Mouse (Mus musculus) heart, embryonic 15.5 days (tissue): ENCODE data around the gene Krt76. TPM values are rescaled to one million over a fixed set of nuclear protein-coding genes. Genes with fewer than 3 reads are reported as not detected.

Source experiments
- ATAC-seq: fragments of 200-750 bp; cut with Nextera tagmentation; replicated peaks from 2 replicates; pipeline ENCODE4 v1.8.0; 2017; ENCODE audit warnings: low read depth, moderate TSS enrichment; ENCODE audit not compliant: insufficient number of reproducible peaks, insufficient read depth, low FRiP score
- H3K27ac ChIP-seq: fragments of 300-500 bp; sonication (generic); 2 replicates; pipeline ENCODE4 v1.5.1; 2015; ENCODE audit warnings: mild to moderate bottlenecking, inconsistent platforms
- H3K27me3 ChIP-seq: fragments of 300-500 bp; sonication (generic); 2 replicates; pipeline ENCODE4 v1.6.1; 2015; ENCODE audit warnings: inconsistent platforms
- H3K36me3 ChIP-seq: fragments of 300-500 bp; sonication (generic); 2 replicates; pipeline ENCODE4 v1.6.1; 2015; ENCODE audit warnings: mild to moderate bottlenecking, inconsistent platforms
- H3K4me1 ChIP-seq: fragments of 300-500 bp; sonication (generic); replicated peaks from 2 replicates; pipeline ENCODE4 v1.6.1; 2015; ENCODE audit warnings: inconsistent platforms
- H3K4me2 ChIP-seq: fragments of 300-500 bp; sonication (generic); 2 replicates; pipeline ENCODE4 v1.6.1; 2015; ENCODE audit warnings: inconsistent platforms, mild to moderate bottlenecking, moderate library complexity
- H3K4me3 ChIP-seq: fragments of 300-500 bp; sonication (generic); 2 replicates; pipeline ENCODE4 v1.5.1; 2015; ENCODE audit warnings: mild to moderate bottlenecking, inconsistent platforms
- H3K9ac ChIP-seq: fragments of 300-500 bp; sonication (generic); 2 replicates; pipeline ENCODE4 v1.6.1; 2015; ENCODE audit warnings: mild to moderate bottlenecking, inconsistent platforms
- H3K9me3 ChIP-seq: fragments of 300-500 bp; sonication (generic); replicated peaks from 2 replicates; pipeline ENCODE4 v1.6.1; 2016; ENCODE audit warnings: inconsistent platforms
- WGBS: fragments of 180-500 bp; shearing (Covaris S2); methylation state at CpG from one replicate; pipeline ENCODE4 v1.1.7; 2015; ENCODE audit warnings: mixed read lengths; 5-methylcytosine and 5-hydroxymethylcytosine counted together
- polyA plus RNA-seq: library from polyadenylated mRNA; unstranded; fragments of >200 nt; fragmentation: Nextera tagmentation; extraction: Ambion mirVana; gene quantifications from 2 replicates; pipeline ENCODE4 v1.2.1, GENCODE M21; 2015

Gene Krt76
- polyA plus RNA-seq, 1 experiment from 2014 or later: not detected

- Histone ChIP-seq H3K4me3 (peak overlapping the region; percentile 44), H3K4me2 (peak overlapping the region; percentile 74), H3K4me1 (peaks cover 11% of the 10 kb centered on the region; the same call in 1 of the 2 replicates), H3K36me3 (no peaks in the 10 kb centered on the region), H3K9ac (peak overlapping the region; percentile 35), H3K27me3 (peaks cover 72% of the 10 kb centered on the region), H3K9me3 (no peaks in the 10 kb centered on the region), H3K27ac (no peak overlapping the region)
- ATAC-seq: no peak
- 0% methylated on average over 15 of the region's 33 CpGs for WGBS
Measured at GRCm38 (mm10) chr15:101859735-101860170, 33.0 kb downstream of the Krt76 start.

- no peak overlapping the region for H3K4me3 ChIP-seq
- no peak overlapping the region for H3K27ac ChIP-seq
- H3K36me3 ChIP-seq: no peaks in the 10 kb centered on the region
Measured at GRCm38 (mm10) chr15:101858673-101859425, 33.9 kb downstream of the Krt76 start.

DNA sequence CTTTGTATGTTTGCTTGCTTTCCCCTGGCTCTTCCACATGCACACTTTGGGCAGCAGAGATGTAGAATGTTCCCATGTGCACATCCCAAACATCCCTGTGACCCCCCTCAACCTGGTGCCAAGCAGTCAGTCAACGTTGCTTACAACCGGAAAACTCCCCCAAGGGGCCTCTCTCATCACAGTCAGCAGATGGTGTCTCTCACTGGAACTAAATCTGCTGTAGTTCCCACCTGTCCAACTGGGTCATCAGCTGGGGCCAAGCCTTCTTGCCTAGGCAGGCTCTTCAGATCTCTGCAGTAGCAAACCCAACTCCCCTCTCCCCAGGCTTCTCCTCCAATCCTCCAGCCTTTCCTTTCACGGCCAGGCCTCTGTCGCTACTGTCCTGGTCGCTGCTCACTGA is 36.0 kb downstream of the Krt76 start:
- WGBS: 37% methylated on average over 5 of the region's 5 CpGs
- Histone ChIP-seq H3K27me3 (peaks cover 81% of the 10 kb centered on the region), H3K4me3 (no peak overlapping the region)

More at GRCm38 (mm10) chr15:101858673-101859425, 33.9 kb downstream of the Krt76 start:
- H3K9me3 ChIP-seq: no peaks in the 10 kb centered on the region
- peaks cover 11% of the 10 kb centered on the region; the same call in 1 of the 2 replicates for H3K4me1 ChIP-seq
- no peak for ATAC-seq
- no peak overlapping the region for H3K9ac ChIP-seq
- peaks cover 79% of the 10 kb centered on the region for H3K27me3 ChIP-seq
- 7% methylated on average over 11 of the region's 11 CpGs for WGBS
- H3K4me2 ChIP-seq: peak overlapping the region; percentile 74

GRCm38 (mm10) chr15:101855732-101856131 is 37.0 kb downstream of the Krt76 start:
- no peaks in the 10 kb centered on the region for H3K9me3 ChIP-seq
- no peak overlapping the region for H3K4me2 ChIP-seq
- H3K27ac ChIP-seq: no peak overlapping the region
- H3K4me1 ChIP-seq: peaks cover 11% of the 10 kb centered on the region; the same call in 1 of the 2 replicates
- ATAC-seq: no peak
- no peak overlapping the region for H3K9ac ChIP-seq
- WGBS: 54% methylated on average over 3 of the region's 3 CpGs
- H3K36me3 ChIP-seq: no peaks in the 10 kb centered on the region
- peaks cover 81% of the 10 kb centered on the region for H3K27me3 ChIP-seq
- H3K4me3 ChIP-seq: no peak overlapping the region

More for the DNA sequence above, 36.0 kb downstream of the Krt76 start:
- ATAC-seq: no peak
- no peaks in the 10 kb centered on the region for H3K36me3 ChIP-seq
- peaks cover 11% of the 10 kb centered on the region; the same call in 1 of the 2 replicates for H3K4me1 ChIP-seq
- no peak overlapping the region for H3K9ac ChIP-seq
- no peak overlapping the region for H3K27ac ChIP-seq
- H3K4me2 ChIP-seq: no peak overlapping the region
- H3K9me3 ChIP-seq: no peaks in the 10 kb centered on the region

DNA sequence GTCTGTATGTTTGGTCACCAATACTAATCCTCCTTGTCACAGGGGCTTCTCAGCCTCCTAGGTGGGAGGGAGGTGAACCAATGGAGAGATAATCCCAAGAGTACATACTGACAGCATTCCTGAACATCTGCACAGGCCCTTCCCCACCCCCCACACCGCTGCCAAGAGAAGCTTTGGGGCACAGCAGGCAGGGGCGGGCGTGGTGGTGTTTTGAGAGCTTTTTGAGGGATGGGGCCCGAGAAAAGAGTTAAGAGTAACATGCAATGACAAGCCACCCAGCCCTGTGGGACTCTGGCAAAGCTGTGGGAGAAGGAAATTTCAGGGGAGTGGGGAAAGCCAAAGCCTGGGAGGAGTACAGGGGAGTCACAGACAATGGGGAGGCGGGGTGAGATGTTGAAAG is 38.4 kb downstream of the Krt76 start:
- Histone ChIP-seq H3K36me3 (no peaks in the 10 kb centered on the region), H3K9ac (no peak overlapping the region), H3K4me1 (peaks cover 5% of the 10 kb centered on the region; the same call in 1 of the 2 replicates), H3K4me3 (no peak overlapping the region), H3K9me3 (no peaks in the 10 kb centered on the region), H3K27me3 (peaks cover 73% of the 10 kb centered on the region), H3K27ac (no peak overlapping the region), H3K4me2 (no peak overlapping the region)
- no peak for ATAC-seq
- 14% methylated on average over 5 of the region's 5 CpGs for WGBS

DNA sequence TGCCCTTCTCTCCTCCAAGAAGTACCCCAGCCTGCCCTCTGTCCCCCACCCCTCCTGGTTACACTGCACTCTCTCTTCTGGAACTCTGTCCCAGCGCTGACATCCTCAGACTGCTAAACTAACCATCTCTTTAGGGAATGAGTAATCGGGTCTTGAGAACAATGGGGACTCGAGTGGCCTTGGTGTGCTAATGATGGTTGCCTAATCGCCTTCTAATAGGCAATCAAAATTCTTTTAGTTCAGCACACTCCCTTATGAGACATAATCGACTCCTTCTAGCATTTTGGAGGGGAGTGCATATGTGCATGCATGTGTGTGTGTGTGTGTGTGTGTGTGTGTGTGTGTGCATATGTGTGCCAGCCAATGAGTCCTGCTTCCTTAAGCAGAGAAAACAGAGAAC is 40.1 kb downstream of the Krt76 start:
- ATAC-seq: no peak
- Histone ChIP-seq H3K4me3 (no peak overlapping the region), H3K9me3 (no peaks in the 10 kb centered on the region), H3K4me2 (no peak overlapping the region), H3K27me3 (peaks cover 74% of the 10 kb centered on the region), H3K36me3 (no peaks in the 10 kb centered on the region), H3K27ac (no peak overlapping the region), H3K4me1 (no peaks in the 10 kb centered on the region), H3K9ac (no peak overlapping the region)
- 40% methylated on average over 5 of the region's 5 CpGs for WGBS

GRCm38 (mm10) chr15:101850694-101851093 is 42.0 kb downstream of the Krt76 start, which contains the start of gene Krt1:
Gene Krt1 (minus strand): TSS chr15:101850794.
- peaks cover 6% of the 10 kb centered on the region for H3K4me1 ChIP-seq
- H3K4me2 ChIP-seq: no peak within 1 kb of the TSS
- H3K36me3 ChIP-seq: no peaks in the 10 kb centered on the region
- no peak within 1 kb of the TSS for H3K27ac ChIP-seq
- H3K4me3 ChIP-seq: no peak within 1 kb of the TSS
- H3K27me3 ChIP-seq: peaks cover 73% of the 10 kb centered on the region
- ATAC-seq: no peak
- no peaks in the 10 kb centered on the region for H3K9me3 ChIP-seq
- H3K9ac ChIP-seq: no peak within 1 kb of the TSS
- 70% methylated on average over 6 of the region's 6 CpGs for WGBS

DNA sequence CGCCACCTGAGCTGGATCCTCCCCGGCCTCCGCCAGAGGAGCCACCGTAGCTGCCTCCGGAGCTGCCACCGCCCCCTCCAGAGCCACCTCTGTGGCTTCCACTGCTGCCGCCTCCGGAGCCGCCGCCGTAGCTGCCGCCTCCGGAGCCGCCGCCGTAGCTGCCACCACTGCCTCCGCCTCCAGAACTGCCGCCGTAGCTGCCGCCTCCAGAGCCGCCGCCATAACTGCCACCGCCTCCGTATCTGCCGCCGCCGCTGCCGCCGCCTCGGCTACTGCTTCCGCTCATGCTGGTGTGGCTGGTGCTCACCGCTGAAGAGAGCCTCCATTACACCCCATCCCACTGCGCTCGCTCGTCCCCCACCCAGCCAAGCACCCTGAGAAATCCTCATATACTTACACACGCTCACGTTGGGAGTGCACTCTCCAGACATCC is 46.7 kb downstream of the Krt76 start:
- Histone ChIP-seq H3K27me3 (peaks cover 52% of the 10 kb centered on the region), H3K4me1 (peaks cover 10% of the 10 kb centered on the region), H3K4me3 (peak overlapping the region; percentile 57), H3K4me2 (peak overlapping the region; percentile 93), H3K36me3 (no peaks in the 10 kb centered on the region), H3K27ac (no peak overlapping the region), H3K9me3 (no peaks in the 10 kb centered on the region), H3K9ac (peak overlapping the region; percentile 55)
- WGBS: under 1% methylated on average over 37 of the region's 37 CpGs
- ATAC-seq: no peak

GRCm38 (mm10) chr15:101843192-101843591 is 49.5 kb downstream of the Krt76 start:
- ATAC-seq: no peak
- H3K9me3 ChIP-seq: no peaks in the 10 kb centered on the region
- no peaks in the 10 kb centered on the region for H3K36me3 ChIP-seq
- peaks cover 51% of the 10 kb centered on the region for H3K27me3 ChIP-seq
- peaks cover 10% of the 10 kb centered on the region for H3K4me1 ChIP-seq
- H3K4me3 ChIP-seq: no peak overlapping the region
- no peak overlapping the region for H3K4me2 ChIP-seq
- WGBS: 59% methylated on average over 9 of the region's 9 CpGs
- H3K9ac ChIP-seq: no peak overlapping the region
- no peak overlapping the region for H3K27ac ChIP-seq

DNA sequence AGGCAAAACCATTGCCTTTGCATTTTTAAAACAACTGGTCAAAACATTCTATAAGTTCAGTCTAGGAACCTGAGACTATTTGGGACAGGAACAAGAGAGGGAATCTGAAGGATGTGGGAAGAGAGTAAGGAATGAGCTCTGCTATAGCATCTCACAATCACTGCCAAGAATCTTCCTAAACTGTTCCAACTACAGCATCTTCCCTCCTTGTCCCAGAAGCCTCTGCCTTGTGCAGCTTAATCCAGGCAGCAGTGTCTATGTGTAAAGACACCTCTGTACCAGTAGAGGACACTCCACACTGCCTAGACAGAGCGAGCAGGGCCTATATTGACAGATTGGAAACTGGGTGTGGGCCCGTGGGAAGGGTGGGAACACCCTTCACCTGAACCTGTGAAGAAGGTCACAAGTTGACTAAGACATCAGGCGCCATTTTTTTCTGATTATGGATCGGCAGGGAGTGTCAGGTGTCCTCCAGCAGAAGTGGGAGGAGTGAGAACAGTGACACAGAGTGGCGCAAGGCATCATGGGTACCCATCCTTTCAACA is 57.9 kb downstream of the Krt76 start:
- Histone ChIP-seq H3K9ac (no peak overlapping the region), H3K4me3 (no peak overlapping the region), H3K9me3 (no peaks in the 10 kb centered on the region), H3K36me3 (no peaks in the 10 kb centered on the region), H3K4me1 (no peaks in the 10 kb centered on the region), H3K27ac (no peak overlapping the region), H3K27me3 (peaks cover 12% of the 10 kb centered on the region), H3K4me2 (no peak overlapping the region)
- 61% methylated on average over 5 of the region's 5 CpGs for WGBS
- no peak for ATAC-seq
